Mouse (Mus musculus) frontal cortex, postnatal 25 days (tissue): Measurements from ENCODE around the gene Ccnjl.

ENCODE experiments used
- DNase-seq, 2 experiments: peaks; one replicate each; pipeline ENCODE4 v3.0.0; 2022; ENCODE audit warnings: low spot score in 2 of 2

Gene Ccnjl

GRCm38 (mm10) chr11:43624341-43624740, 95.8 kb downstream of the Ccnjl start:
- no peak for DNase-seq

- DNase-seq, result no peak
Observed at GRCm38 (mm10) chr11:43626300-43626926, 97.8 kb downstream of the Ccnjl start.

- DNase-seq, result no peak
Observed at GRCm38 (mm10) chr11:43626927-43627645, 98.5 kb downstream of the Ccnjl start.

- DNase-seq, result no peak
Observed at GRCm38 (mm10) chr11:43631645-43632044, 103.1 kb downstream of the Ccnjl start.

GRCm38 (mm10) chr11:43632566-43632965, 104.0 kb downstream of the Ccnjl start:
- no peak for DNase-seq

GRCm38 (mm10) chr11:43633165-43633564, 104.6 kb downstream of the Ccnjl start:
- no peak for DNase-seq

GRCm38 (mm10) chr11:43633658-43634401, 105.2 kb downstream of the Ccnjl start:
- DNase-seq, result peak; percentile 48
